Mouse (Mus musculus): ENCODE measurements at regions not wholly inside any gene's neighbourhood (a gene's known extent, or its start where the extent isn't known, plus 50 kb on each side); places are given as distances from the start of the nearest gene placed in this dataset.

GRCm38 (mm10) chr13:59888038-59889016 is 65.4 kb upstream of the Tut7 start:
- H3K9ac ChIP-seq (ENCODE audit: low read depth, low read length) = no peak overlapping the region
- no peak for ATAC-seq

GRCm38 (mm10) chr13:59887306-59887705 is 64.4 kb upstream of the Tut7 start:
- Histone ChIP-seq H3K27me3 (ENCODE audit: control insufficient read depth, insufficient read depth, low read depth, low read length) (0 out of 2 replicates have a peak, but pooled peaks cover 2% of the 10 kb centered on the region), H3K4me3 (ENCODE audit: low read depth, low read length) (no peak overlapping the region), H3K36me3 (ENCODE audit: control insufficient read depth, insufficient read depth, low read length) (no peaks in the 10 kb centered on the region), H3K9ac (ENCODE audit: low read depth, low read length) (no peak overlapping the region), H3K4me2 (ENCODE audit: low read length) (no peak overlapping the region), H3K4me1 (ENCODE audit: control insufficient read depth, insufficient read depth, low read length) (peaks cover 6% of the 10 kb centered on the region), H3K9me3 (replicated peaks; ENCODE audit: control insufficient read depth, low read length, poor library complexity, severe bottlenecking) (no peaks in the 10 kb centered on the region), H3K27ac (ENCODE audit: low read length) (no peak overlapping the region)
- 88% methylated on average over 4 of the region's 4 CpGs for WGBS
- no peak for ATAC-seq

More at GRCm38 (mm10) chr13:59888038-59889016, 65.4 kb upstream of the Tut7 start:
- Histone ChIP-seq H3K36me3 (ENCODE audit: control insufficient read depth, insufficient read depth, low read length) (no peaks in the 10 kb centered on the region), H3K9me3 (replicated peaks; ENCODE audit: control insufficient read depth, low read length, poor library complexity, severe bottlenecking) (no peaks in the 10 kb centered on the region), H3K4me2 (ENCODE audit: low read length) (no peak overlapping the region), H3K4me1 (ENCODE audit: control insufficient read depth, insufficient read depth, low read length) (peaks cover 4% of the 10 kb centered on the region; the same call in 1 of the 2 replicates), H3K27ac (ENCODE audit: low read length) (no peak overlapping the region), H3K27me3 (ENCODE audit: control insufficient read depth, insufficient read depth, low read depth, low read length) (0 out of 2 replicates have a peak, but pooled peaks cover 2% of the 10 kb centered on the region), H3K4me3 (ENCODE audit: low read depth, low read length) (no peak overlapping the region)

DNA sequence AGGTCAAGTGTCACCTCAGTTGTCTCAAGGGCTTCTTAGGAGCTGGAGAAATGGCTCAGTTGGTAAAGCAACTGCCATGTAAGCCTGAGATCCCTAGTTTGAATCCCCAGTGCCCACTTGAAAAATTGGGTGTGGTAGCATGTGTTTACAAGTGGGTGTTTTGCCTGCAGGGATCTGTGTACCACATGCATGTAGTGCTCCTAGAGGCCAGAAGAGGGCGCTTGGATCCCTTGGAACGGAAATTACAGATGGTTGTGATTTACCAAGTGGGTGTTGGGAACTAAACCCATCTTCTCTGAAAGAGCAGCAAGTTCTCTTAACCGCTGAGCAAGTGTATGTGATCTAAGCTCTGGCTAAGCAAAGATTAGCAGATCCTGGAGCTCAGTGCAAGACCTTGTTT is 63.6 kb upstream of the Tut7 start:
- no peaks in the 10 kb centered on the region for H3K9me3 ChIP-seq (replicated peaks; ENCODE audit: control insufficient read depth, low read length, poor library complexity, severe bottlenecking)
- no peak overlapping the region for H3K4me3 ChIP-seq (ENCODE audit: low read depth, low read length)
- no peak overlapping the region for H3K4me2 ChIP-seq (ENCODE audit: low read length)
- 0 out of 2 replicates have a peak, but pooled peaks cover 2% of the 10 kb centered on the region for H3K27me3 ChIP-seq (ENCODE audit: control insufficient read depth, insufficient read depth, low read depth, low read length)
- no peak overlapping the region for H3K9ac ChIP-seq (ENCODE audit: low read depth, low read length)
- ATAC-seq = no peak
- peaks cover 11% of the 10 kb centered on the region for H3K4me1 ChIP-seq (ENCODE audit: control insufficient read depth, insufficient read depth, low read length)
- 48% methylated on average over 3 of the region's 3 CpGs for WGBS
- H3K36me3 ChIP-seq (ENCODE audit: control insufficient read depth, insufficient read depth, low read length) = no peaks in the 10 kb centered on the region
- H3K27ac ChIP-seq (ENCODE audit: low read length) = no peak overlapping the region

- no peaks in the 10 kb centered on the region for H3K36me3 ChIP-seq (ENCODE audit: control insufficient read depth, insufficient read depth, low read length)
- WGBS = 29% methylated on average over 12 of the region's 19 CpGs
- H3K4me1 ChIP-seq (ENCODE audit: control insufficient read depth, insufficient read depth, low read length) = peaks cover 11% of the 10 kb centered on the region
- no peak overlapping the region for H3K4me3 ChIP-seq (ENCODE audit: low read depth, low read length)
- H3K27me3 ChIP-seq (ENCODE audit: control insufficient read depth, insufficient read depth, low read depth, low read length) = no peaks in the 10 kb centered on the region
- 0 out of 2 replicates have a peak, but pooled peaks have one; percentile 50 for ATAC-seq
- H3K4me2 ChIP-seq (ENCODE audit: low read length) = peak overlapping the region; percentile 41
- H3K27ac ChIP-seq (ENCODE audit: low read length) = no peak overlapping the region
- H3K9me3 ChIP-seq (replicated peaks; ENCODE audit: control insufficient read depth, low read length, poor library complexity, severe bottlenecking) = no peaks in the 10 kb centered on the region
- no peak overlapping the region for H3K9ac ChIP-seq (ENCODE audit: low read depth, low read length)
Measured at GRCm38 (mm10) chr13:59881989-59882784, 59.2 kb upstream of the Tut7 start.

GRCm38 (mm10) chr13:59880055-59880454 is 57.1 kb upstream of the Tut7 start:
- WGBS = 74% methylated on average over 3 of the region's 3 CpGs
- peak; percentile 28; the same call in 1 of the 2 replicates for ATAC-seq
- Histone ChIP-seq H3K4me1 (ENCODE audit: control insufficient read depth, insufficient read depth, low read length) (peaks cover 11% of the 10 kb centered on the region), H3K27me3 (ENCODE audit: control insufficient read depth, insufficient read depth, low read depth, low read length) (no peaks in the 10 kb centered on the region), H3K36me3 (ENCODE audit: control insufficient read depth, insufficient read depth, low read length) (no peaks in the 10 kb centered on the region), H3K4me2 (ENCODE audit: low read length) (no peak overlapping the region), H3K9ac (ENCODE audit: low read depth, low read length) (no peak overlapping the region), H3K4me3 (ENCODE audit: low read depth, low read length) (no peak overlapping the region), H3K27ac (ENCODE audit: low read length) (0 out of 2 replicates have a peak overlapping the region, but pooled peaks have one; percentile 20), H3K9me3 (replicated peaks; ENCODE audit: control insufficient read depth, low read length, poor library complexity, severe bottlenecking) (no peaks in the 10 kb centered on the region)

DNA sequence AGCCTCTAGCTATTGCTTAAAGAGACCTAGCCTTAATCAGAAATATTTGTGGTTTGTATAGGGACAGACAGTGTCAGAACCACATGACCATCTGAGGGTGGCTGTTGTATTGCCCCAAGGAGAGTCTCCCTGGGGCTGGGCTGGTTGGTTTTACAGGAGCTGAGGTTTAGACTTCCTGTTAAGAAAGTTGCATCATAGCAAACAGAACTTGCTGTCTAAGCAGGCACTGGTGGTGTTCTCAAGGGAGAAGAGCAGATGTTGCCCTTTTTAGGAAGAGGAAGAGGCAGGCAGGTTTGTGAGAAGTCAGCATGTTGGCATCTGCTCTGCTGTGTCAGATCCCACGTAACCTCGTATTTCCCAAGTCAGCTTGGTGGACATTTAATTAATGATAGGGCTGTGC is 52.7 kb upstream of the Tut7 start:
- ATAC-seq = no peak
- Histone ChIP-seq H3K9ac (ENCODE audit: low read depth, low read length) (no peak overlapping the region), H3K9me3 (replicated peaks; ENCODE audit: control insufficient read depth, low read length, poor library complexity, severe bottlenecking) (no peaks in the 10 kb centered on the region), H3K27me3 (ENCODE audit: control insufficient read depth, insufficient read depth, low read depth, low read length) (no peaks in the 10 kb centered on the region), H3K27ac (ENCODE audit: low read length) (no peak overlapping the region), H3K4me1 (ENCODE audit: control insufficient read depth, insufficient read depth, low read length) (peaks cover 5% of the 10 kb centered on the region; the same call in 1 of the 2 replicates), H3K36me3 (ENCODE audit: control insufficient read depth, insufficient read depth, low read length) (no peaks in the 10 kb centered on the region), H3K4me3 (ENCODE audit: low read depth, low read length) (no peak overlapping the region), H3K4me2 (ENCODE audit: low read length) (no peak overlapping the region)
- 76% methylated on average over 2 of the region's 2 CpGs for WGBS

DNA sequence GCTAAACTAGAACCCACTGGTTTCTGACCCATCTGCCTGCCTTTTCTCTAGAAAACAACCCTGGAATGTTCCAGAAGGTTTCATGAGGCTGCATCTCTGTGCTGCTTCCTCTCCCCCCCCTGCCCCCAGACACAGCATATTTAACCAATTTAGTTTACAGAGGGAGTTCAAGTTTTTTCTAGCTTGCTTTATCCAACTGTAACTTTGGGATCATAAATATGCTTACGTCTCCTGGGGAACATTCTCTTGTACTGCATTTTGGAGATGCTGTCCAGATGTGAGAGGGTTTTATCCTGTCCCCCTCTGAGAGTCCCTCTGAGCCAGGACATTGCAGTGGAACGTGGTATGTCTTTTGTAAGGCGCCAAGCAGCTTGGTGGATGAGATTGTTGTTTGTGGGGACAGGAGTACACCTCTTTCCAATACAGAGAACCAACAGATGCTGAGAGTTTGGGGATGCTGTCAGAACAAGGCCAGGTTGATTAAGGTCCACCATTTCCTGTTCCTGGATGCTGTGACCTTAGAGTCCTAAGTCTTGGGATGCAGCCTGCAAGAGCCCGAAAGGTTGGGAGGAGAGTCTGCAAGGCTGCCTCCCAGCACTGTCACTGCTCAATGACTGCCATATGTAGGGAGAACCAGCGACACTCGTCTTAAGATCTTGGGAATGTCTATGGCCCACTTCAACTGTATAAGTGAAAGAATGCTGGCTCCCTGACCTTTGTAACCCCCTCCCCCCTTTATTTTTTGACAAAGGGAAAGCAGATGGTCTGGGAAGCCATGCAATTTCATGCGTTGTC is 51.4 kb upstream of the Tut7 start:
- Histone ChIP-seq H3K4me3 (ENCODE audit: low read depth, low read length) (no peak overlapping the region), H3K9me3 (replicated peaks; ENCODE audit: control insufficient read depth, low read length, poor library complexity, severe bottlenecking) (no peaks in the 10 kb centered on the region), H3K27ac (ENCODE audit: low read length) (no peak overlapping the region), H3K4me1 (ENCODE audit: control insufficient read depth, insufficient read depth, low read length) (no peaks in the 10 kb centered on the region), H3K9ac (ENCODE audit: low read depth, low read length) (no peak overlapping the region), H3K36me3 (ENCODE audit: control insufficient read depth, insufficient read depth, low read length) (no peaks in the 10 kb centered on the region), H3K27me3 (ENCODE audit: control insufficient read depth, insufficient read depth, low read depth, low read length) (no peaks in the 10 kb centered on the region), H3K4me2 (ENCODE audit: low read length) (no peak overlapping the region)
- WGBS = 76% methylated on average over 7 of the region's 7 CpGs
- ATAC-seq = no peak

Measured in midbrain, embryonic 16.5 days (tissue).